Mouse (Mus musculus) kidney, postnatal 0 days (tissue): Measurements from ENCODE around the gene Apon. TPM values are rescaled to one million over a fixed set of nuclear protein-coding genes. Genes with fewer than 3 reads are reported as not detected.
"Not testable (repeated sequence)": the region's sequence is repeated elsewhere in the genome, so short reads cannot be mapped to it uniquely, and the experiment has no call there.

Source experiments
- ATAC-seq: fragments of 200-750 bp; cut with Nextera tagmentation; replicated peaks from 2 replicates; pipeline ENCODE4 v1.8.0; 2017; ENCODE audit warnings: low read depth, moderate number of reproducible peaks, moderate TSS enrichment, moderate library complexity; ENCODE audit not compliant: low FRiP score
- DNase-seq: peaks from one replicate; pipeline ENCODE4 v3.0.0-alpha.2; 2016; ENCODE audit warnings: low spot score
- H3K27ac ChIP-seq: fragments of 300-500 bp; sonication (generic); 2 replicates; pipeline ENCODE4 v1.5.1; 2014; ENCODE audit warnings: mild to moderate bottlenecking
- H3K27me3 ChIP-seq: fragments of 300-500 bp; sonication (generic); 2 replicates; pipeline ENCODE4 v1.6.1; 2014; ENCODE audit warnings: low read length, mixed read lengths; ENCODE audit not compliant: insufficient read depth
- H3K36me3 ChIP-seq: fragments of 300-500 bp; sonication (generic); 2 replicates; pipeline ENCODE4 v1.6.1; 2014; ENCODE audit warnings: low read length, mixed read lengths; ENCODE audit not compliant: insufficient read depth
- H3K4me1 ChIP-seq: fragments of 300-500 bp; sonication (generic); replicated peaks from 2 replicates; pipeline ENCODE4 v1.6.1; 2014; ENCODE audit warnings: antibody characterized with exemption, low read length, mixed read lengths; ENCODE audit not compliant: insufficient read depth
- H3K4me2 ChIP-seq: fragments of 300-500 bp; sonication (generic); 2 replicates; pipeline ENCODE4 v1.6.1; 2014; ENCODE audit warnings: mild to moderate bottlenecking, low read length, moderate library complexity, mixed read lengths
- H3K4me3 ChIP-seq: fragments of 300-500 bp; sonication (generic); replicated peaks from 2 replicates; pipeline ENCODE4 v1.5.1; 2014; ENCODE audit warnings: low read depth, low read length
- H3K9ac ChIP-seq: fragments of 300-500 bp; sonication (generic); 2 replicates; pipeline ENCODE4 v1.6.1; 2014; ENCODE audit warnings: low read depth, low read length
- H3K9me3 ChIP-seq: fragments of 300-500 bp; sonication (generic); replicated peaks from 2 replicates; pipeline ENCODE4 v1.6.1; 2016; ENCODE audit warnings: low read length, inconsistent platforms, mixed read lengths
- CTCF ChIP-seq: IDR thresholded peaks from 2 replicates; pipeline ENCODE4 v1.5.1; 2016; ENCODE audit warnings: antibody characterized with exemption, low read depth, mild to moderate bottlenecking, moderate library complexity
- WGBS: fragments of 180-500 bp; shearing (Covaris S2); extraction: QIAGEN DNeasy Blood & Tissue Kit; methylation state at CpG from one replicate; pipeline ENCODE4 v1.1.7; 2014; 5-methylcytosine and 5-hydroxymethylcytosine counted together
- polyA plus RNA-seq: library from polyadenylated mRNA; unstranded; fragments of >200 nt; fragmentation: Nextera tagmentation; extraction: Ambion mirVana; gene quantifications from 2 replicates; pipeline ENCODE4 v1.2.1, GENCODE M21; 2015

Apon gene
- polyA plus RNA-seq, 1 experiment from 2014 or later: 0.11 TPM

GRCm38 (mm10) chr10:128278158-128278557, 24.3 kb downstream of the Apon start:
- no peaks in the 10 kb centered on the region for H3K9me3 ChIP-seq
- H3K4me2 ChIP-seq: no peak overlapping the region
- H3K4me1 ChIP-seq: no peaks in the 10 kb centered on the region
- H3K9ac ChIP-seq: no peak overlapping the region
- no peak for TF ChIP-seq CTCF
- peaks cover 34% of the 10 kb centered on the region for H3K36me3 ChIP-seq
- H3K27ac ChIP-seq: no peak overlapping the region
- H3K4me3 ChIP-seq: no peak overlapping the region
- DNase-seq (no peak), ATAC-seq (no peak)
- WGBS: 65% methylated on average over 6 of the region's 6 CpGs
- H3K27me3 ChIP-seq: no peaks in the 10 kb centered on the region

- H3K27ac ChIP-seq: no peak overlapping the region
- no peak overlapping the region for H3K4me3 ChIP-seq
- H3K9ac ChIP-seq: no peak overlapping the region
- no peaks in the 10 kb centered on the region for H3K27me3 ChIP-seq
- H3K9me3 ChIP-seq: no peaks in the 10 kb centered on the region
- TF ChIP-seq CTCF: no peak
- 82% methylated on average over 6 of the region's 6 CpGs for WGBS
- H3K4me1 ChIP-seq: no peaks in the 10 kb centered on the region
- H3K4me2 ChIP-seq: no peak overlapping the region
- DNase-seq: no peak
- H3K36me3 ChIP-seq: peaks cover 48% of the 10 kb centered on the region
- ATAC-seq: peak; percentile 60
Observed at GRCm38 (mm10) chr10:128280943-128281342, 27.0 kb downstream of the Apon start.

- Histone ChIP-seq H3K4me3 (no peak overlapping the region), H3K36me3 (peaks cover 53% of the 10 kb centered on the region), H3K27ac (no peak overlapping the region), H3K4me2 (no peak overlapping the region), H3K9me3 (no peaks in the 10 kb centered on the region), H3K9ac (no peak overlapping the region), H3K4me1 (no peaks in the 10 kb centered on the region), H3K27me3 (no peaks in the 10 kb centered on the region)
- DNase-seq: no peak
- no peak for ATAC-seq
- 89% methylated on average over 14 of the region's 14 CpGs for WGBS
- no peak for TF ChIP-seq CTCF
Observed at GRCm38 (mm10) chr10:128281682-128282081, 27.8 kb downstream of the Apon start.

GRCm38 (mm10) chr10:128282886-128283450, 29.1 kb downstream of the Apon start:
- Histone ChIP-seq H3K27me3 (no peaks in the 10 kb centered on the region), H3K4me1 (no peaks in the 10 kb centered on the region), H3K27ac (no peak overlapping the region), H3K9me3 (no peaks in the 10 kb centered on the region), H3K36me3 (peaks cover 51% of the 10 kb centered on the region), H3K4me2 (no peak overlapping the region), H3K4me3 (no peak overlapping the region), H3K9ac (no peak overlapping the region)
- TF ChIP-seq CTCF: no peak
- ATAC-seq (no peak; the same call in 1 of the 2 replicates), DNase-seq (no peak)
- WGBS: 71% methylated on average over 20 of the region's 20 CpGs

GRCm38 (mm10) chr10:128283604-128284579, 30.0 kb downstream of the Apon start:
- 61% methylated on average over 31 of the region's 31 CpGs for WGBS
- DNase-seq: peak; percentile 69
- no peak overlapping the region for H3K4me2 ChIP-seq
- TF ChIP-seq CTCF: peak; percentile 90
- H3K4me1 ChIP-seq: no peaks in the 10 kb centered on the region
- H3K36me3 ChIP-seq: peaks cover 47% of the 10 kb centered on the region
- H3K9me3 ChIP-seq: no peaks in the 10 kb centered on the region
- no peak overlapping the region for H3K9ac ChIP-seq
- no peak for ATAC-seq
- H3K27ac ChIP-seq: no peak overlapping the region
- H3K4me3 ChIP-seq: no peak overlapping the region
- H3K27me3 ChIP-seq: no peaks in the 10 kb centered on the region

GRCm38 (mm10) chr10:128290594-128290993, 36.7 kb downstream of the Apon start:
- DNase-seq, ATAC-seq, H3K9me3 ChIP-seq, H3K4me2 ChIP-seq, H3K27ac ChIP-seq, H3K9ac ChIP-seq, H3K4me1 ChIP-seq, H3K27me3 ChIP-seq, H3K4me3 ChIP-seq: not testable (repeated sequence)
- 100% methylated on average over 1 of the region's 1 CpGs for WGBS
- H3K36me3 ChIP-seq: peaks cover 39% of the 10 kb centered on the region; the same call in 1 of the 2 replicates
